Mouse (Mus musculus): ENCODE results near the gene Igsf11. TPM values are rescaled to one million over a fixed set of nuclear protein-coding genes. Genes with fewer than 3 reads are reported as not detected.

Igsf11 gene
- polyA plus RNA-seq, 1 experiment from 2014 or later = 0.36 TPM

- ATAC-seq (ENCODE audit: insufficient number of reproducible peaks, insufficient read depth, low FRiP score, low read depth) = no peak
- H3K27ac ChIP-seq (replicated peaks in 1 of 2; ENCODE audit: control insufficient read depth in 1 of 2, insufficient read depth in 1 of 2, low read depth in 2 of 2, low read length in 2 of 2) = no peak overlapping the region
- no peak overlapping the region for H3K4me3 ChIP-seq (ENCODE audit: control insufficient read depth in 1 of 2, insufficient read depth in 1 of 2, low read depth in 1 of 2, low read length in 2 of 2)
- peaks cover 0 to 2% of the 10 kb centered on the region in 2 experiments; a peak in 2 of 4 replicates for H3K4me1 ChIP-seq (ENCODE audit: control insufficient read depth in 2 of 2, insufficient read depth in 2 of 2, low read length in 2 of 2)
- H3K9me3 ChIP-seq (ENCODE audit: control insufficient read depth, low read length) = no peaks in the 10 kb centered on the region
- no peaks in the 10 kb centered on the region for H3K27me3 ChIP-seq (ENCODE audit: control insufficient read depth, insufficient read depth, low read length)
- H3K36me3 ChIP-seq (ENCODE audit: control insufficient read depth, insufficient read depth, low read length) = no peaks in the 10 kb centered on the region
- H3K4me2 ChIP-seq (ENCODE audit: low read length) = no peak overlapping the region
- no peak overlapping the region for H3K9ac ChIP-seq (ENCODE audit: low read length)
- 84% methylated on average over 5 of the region's 5 CpGs for WGBS
Measured at GRCm38 (mm10) chr16:38948441-38948840, 56.0 kb downstream of the Igsf11 start.

GRCm38 (mm10) chr16:38952881-38953280 is 60.4 kb downstream of the Igsf11 start:
- Histone ChIP-seq H3K4me2 (ENCODE audit: low read length) (no peak overlapping the region), H3K9me3 (ENCODE audit: control insufficient read depth, low read length) (peaks cover 7% of the 10 kb centered on the region), H3K27me3 (ENCODE audit: control insufficient read depth, insufficient read depth, low read length) (no peaks in the 10 kb centered on the region), H3K36me3 (ENCODE audit: control insufficient read depth, insufficient read depth, low read length) (no peaks in the 10 kb centered on the region), H3K9ac (ENCODE audit: low read length) (no peak overlapping the region), H3K4me1 (ENCODE audit: control insufficient read depth in 2 of 2, insufficient read depth in 2 of 2, low read length in 2 of 2) (no peaks in the 10 kb centered on the region), H3K4me3 (ENCODE audit: control insufficient read depth in 1 of 2, insufficient read depth in 1 of 2, low read depth in 1 of 2, low read length in 2 of 2) (no peak overlapping the region), H3K27ac (replicated peaks in 1 of 2; ENCODE audit: control insufficient read depth in 1 of 2, insufficient read depth in 1 of 2, low read depth in 2 of 2, low read length in 2 of 2) (no peak overlapping the region)
- 92% methylated on average over 3 of the region's 3 CpGs for WGBS
- ATAC-seq (ENCODE audit: insufficient number of reproducible peaks, insufficient read depth, low FRiP score, low read depth) = no peak

DNA sequence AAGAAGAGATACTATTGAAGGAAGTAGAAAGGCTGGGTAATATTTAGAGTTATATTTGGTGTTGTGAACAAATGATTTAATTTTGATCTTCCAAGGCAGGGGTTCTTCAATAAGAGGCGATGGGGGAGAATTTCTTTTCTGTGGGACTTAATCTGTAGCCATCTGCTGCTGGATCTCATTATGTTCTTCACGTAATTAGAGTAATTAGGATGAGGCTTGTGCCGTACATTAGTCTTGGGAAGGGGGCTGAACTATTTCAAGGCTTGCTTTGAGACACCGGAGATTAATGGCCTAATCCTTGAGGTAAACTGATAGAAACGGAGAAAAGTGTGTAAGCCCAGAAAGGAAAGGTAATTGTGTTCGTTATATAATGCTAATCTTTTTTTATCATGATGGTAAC is 61.4 kb downstream of the Igsf11 start:
- Histone ChIP-seq H3K27ac (replicated peaks in 1 of 2; ENCODE audit: control insufficient read depth in 1 of 2, insufficient read depth in 1 of 2, low read depth in 2 of 2, low read length in 2 of 2) (no peak overlapping the region), H3K36me3 (ENCODE audit: control insufficient read depth, insufficient read depth, low read length) (no peaks in the 10 kb centered on the region), H3K9me3 (ENCODE audit: control insufficient read depth, low read length) (peaks cover 7% of the 10 kb centered on the region), H3K4me1 (ENCODE audit: control insufficient read depth in 2 of 2, insufficient read depth in 2 of 2, low read length in 2 of 2) (no peaks in the 10 kb centered on the region), H3K4me2 (ENCODE audit: low read length) (no peak overlapping the region), H3K27me3 (ENCODE audit: control insufficient read depth, insufficient read depth, low read length) (no peaks in the 10 kb centered on the region), H3K4me3 (ENCODE audit: control insufficient read depth in 1 of 2, insufficient read depth in 1 of 2, low read depth in 1 of 2, low read length in 2 of 2) (no peak overlapping the region), H3K9ac (ENCODE audit: low read length) (no peak overlapping the region)
- ATAC-seq (ENCODE audit: insufficient number of reproducible peaks, insufficient read depth, low FRiP score, low read depth) = no peak
- 82% methylated on average over 6 of the region's 6 CpGs for WGBS

DNA sequence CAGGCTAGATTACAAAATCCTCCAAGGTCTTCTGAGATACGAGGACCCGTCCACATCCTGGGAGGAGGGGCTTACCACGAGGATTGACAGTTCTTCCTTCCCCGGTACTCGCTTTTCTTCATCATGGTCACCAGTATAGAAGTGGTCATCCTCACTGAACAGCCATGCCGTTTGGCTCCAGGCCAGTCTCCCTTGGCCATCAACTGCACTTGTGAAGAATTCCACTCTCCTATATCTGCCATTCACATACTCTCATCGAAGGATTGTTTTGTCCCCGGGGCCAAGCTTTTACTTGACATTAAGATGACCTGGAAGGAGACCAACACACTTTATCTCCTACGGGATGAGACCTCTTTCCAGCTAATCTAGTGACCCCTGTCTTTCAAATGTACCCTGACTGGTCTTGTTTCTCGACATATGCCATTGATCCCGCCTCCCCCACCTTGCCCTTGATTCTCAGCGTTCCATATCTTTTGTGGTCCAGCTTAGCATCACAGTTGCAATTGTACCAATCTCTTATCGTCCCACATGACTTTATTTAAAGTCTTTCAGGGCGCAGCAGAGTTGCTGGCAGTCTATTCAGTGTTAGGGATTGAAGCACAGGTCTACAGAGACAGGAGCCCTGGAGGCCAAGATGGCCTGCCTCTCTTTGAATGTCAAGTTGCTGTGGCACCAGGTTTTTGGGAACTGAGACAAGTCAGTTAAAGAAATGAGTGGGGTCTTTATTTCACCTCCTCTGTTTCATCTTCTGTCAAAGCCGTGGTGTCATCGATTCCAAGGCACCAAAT is 62.2 kb downstream of the Igsf11 start:
- Histone ChIP-seq H3K4me3 (ENCODE audit: control insufficient read depth in 1 of 2, insufficient read depth in 1 of 2, low read depth in 1 of 2, low read length in 2 of 2) (no peak overlapping the region), H3K27ac (replicated peaks in 1 of 2; ENCODE audit: control insufficient read depth in 1 of 2, insufficient read depth in 1 of 2, low read depth in 2 of 2, low read length in 2 of 2) (no peak overlapping the region), H3K4me1 (ENCODE audit: control insufficient read depth in 2 of 2, insufficient read depth in 2 of 2, low read length in 2 of 2) (no peaks in the 10 kb centered on the region), H3K9ac (ENCODE audit: low read length) (no peak overlapping the region), H3K36me3 (ENCODE audit: control insufficient read depth, insufficient read depth, low read length) (no peaks in the 10 kb centered on the region), H3K27me3 (ENCODE audit: control insufficient read depth, insufficient read depth, low read length) (no peaks in the 10 kb centered on the region), H3K4me2 (ENCODE audit: low read length) (no peak overlapping the region), H3K9me3 (ENCODE audit: control insufficient read depth, low read length) (peaks cover 7% of the 10 kb centered on the region)
- no peak for ATAC-seq (ENCODE audit: insufficient number of reproducible peaks, insufficient read depth, low FRiP score, low read depth)
- 72% methylated on average over 16 of the region's 16 CpGs for WGBS

DNA sequence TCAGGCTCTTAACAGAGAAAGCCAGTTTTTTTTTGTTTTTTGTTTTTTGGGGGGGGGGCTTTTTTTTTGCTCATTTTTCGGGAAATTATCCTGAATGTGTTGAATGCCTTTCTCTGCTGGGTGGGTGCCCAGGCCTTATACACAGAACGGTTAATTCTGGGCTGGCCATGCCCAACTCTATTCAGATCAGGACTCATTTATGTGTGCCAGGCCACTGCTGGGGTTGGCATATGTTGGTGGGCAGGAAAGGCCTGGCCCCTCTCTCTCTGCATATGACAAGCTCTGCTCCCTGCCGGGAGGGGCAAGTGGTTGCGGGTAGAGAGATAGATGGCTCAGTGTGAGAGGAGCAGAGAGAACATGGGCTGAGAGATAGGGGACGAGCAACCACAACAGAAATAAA is 62.8 kb downstream of the Igsf11 start:
- H3K27ac ChIP-seq (replicated peaks in 1 of 2; ENCODE audit: control insufficient read depth in 1 of 2, insufficient read depth in 1 of 2, low read depth in 2 of 2, low read length in 2 of 2) = no peak overlapping the region
- H3K4me3 ChIP-seq (ENCODE audit: control insufficient read depth in 1 of 2, insufficient read depth in 1 of 2, low read depth in 1 of 2, low read length in 2 of 2) = no peak overlapping the region
- peaks cover 7% of the 10 kb centered on the region for H3K9me3 ChIP-seq (ENCODE audit: control insufficient read depth, low read length)
- no peaks in the 10 kb centered on the region for H3K27me3 ChIP-seq (ENCODE audit: control insufficient read depth, insufficient read depth, low read length)
- no peak overlapping the region for H3K9ac ChIP-seq (ENCODE audit: low read length)
- H3K4me1 ChIP-seq (ENCODE audit: control insufficient read depth in 2 of 2, insufficient read depth in 2 of 2, low read length in 2 of 2) = no peaks in the 10 kb centered on the region
- H3K36me3 ChIP-seq (ENCODE audit: control insufficient read depth, insufficient read depth, low read length) = no peaks in the 10 kb centered on the region
- H3K4me2 ChIP-seq (ENCODE audit: low read length) = no peak overlapping the region
- 44% methylated on average over 5 of the region's 5 CpGs for WGBS
- no peak for ATAC-seq (ENCODE audit: insufficient number of reproducible peaks, insufficient read depth, low FRiP score, low read depth)

GRCm38 (mm10) chr16:38958801-38959200 is 66.3 kb downstream of the Igsf11 start:
- H3K36me3 ChIP-seq (ENCODE audit: control insufficient read depth, insufficient read depth, low read length) = no peaks in the 10 kb centered on the region
- no peaks in the 10 kb centered on the region for H3K27me3 ChIP-seq (ENCODE audit: control insufficient read depth, insufficient read depth, low read length)
- H3K4me3 ChIP-seq (ENCODE audit: control insufficient read depth in 1 of 2, insufficient read depth in 1 of 2, low read depth in 1 of 2, low read length in 2 of 2) = no peak overlapping the region
- no peak for ATAC-seq (ENCODE audit: insufficient number of reproducible peaks, insufficient read depth, low FRiP score, low read depth)
- WGBS = 58% methylated on average over 9 of the region's 9 CpGs
- no peak overlapping the region for H3K4me2 ChIP-seq (ENCODE audit: low read length)
- H3K4me1 ChIP-seq (ENCODE audit: control insufficient read depth in 2 of 2, insufficient read depth in 2 of 2, low read length in 2 of 2) = no peaks in the 10 kb centered on the region
- no peak overlapping the region for H3K9ac ChIP-seq (ENCODE audit: low read length)
- peaks cover 7% of the 10 kb centered on the region for H3K9me3 ChIP-seq (ENCODE audit: control insufficient read depth, low read length)
- no peak overlapping the region for H3K27ac ChIP-seq (replicated peaks in 1 of 2; ENCODE audit: control insufficient read depth in 1 of 2, insufficient read depth in 1 of 2, low read depth in 2 of 2, low read length in 2 of 2)

DNA sequence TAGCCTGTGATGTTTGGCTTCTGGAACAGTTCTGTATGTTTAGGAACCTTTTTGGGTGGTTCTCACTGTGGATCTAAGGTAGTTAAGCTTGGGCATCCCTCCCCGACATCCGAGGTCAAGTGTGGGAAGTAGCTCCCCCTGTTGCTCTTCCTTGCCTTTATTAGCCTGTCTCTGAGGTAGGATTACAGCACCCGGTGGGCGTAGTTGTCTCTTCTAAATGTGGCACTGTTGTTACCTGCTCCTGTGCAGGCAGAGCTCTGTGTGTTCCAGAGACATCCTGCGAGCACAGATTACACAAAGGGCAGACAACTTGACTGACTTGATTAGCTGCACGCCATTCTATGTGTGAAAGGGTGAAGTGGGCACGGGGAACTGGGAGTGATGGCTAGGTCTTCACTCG is 68.1 kb downstream of the Igsf11 start:
- no peak overlapping the region for H3K27ac ChIP-seq (replicated peaks in 1 of 2; ENCODE audit: control insufficient read depth in 1 of 2, insufficient read depth in 1 of 2, low read depth in 2 of 2, low read length in 2 of 2)
- H3K4me2 ChIP-seq (ENCODE audit: low read length) = no peak overlapping the region
- no peak overlapping the region for H3K4me3 ChIP-seq (ENCODE audit: control insufficient read depth in 1 of 2, insufficient read depth in 1 of 2, low read depth in 1 of 2, low read length in 2 of 2)
- no peaks in the 10 kb centered on the region for H3K36me3 ChIP-seq (ENCODE audit: control insufficient read depth, insufficient read depth, low read length)
- no peaks in the 10 kb centered on the region for H3K4me1 ChIP-seq (ENCODE audit: control insufficient read depth in 2 of 2, insufficient read depth in 2 of 2, low read length in 2 of 2)
- ATAC-seq (ENCODE audit: insufficient number of reproducible peaks, insufficient read depth, low FRiP score, low read depth) = no peak
- 68% methylated on average over 8 of the region's 8 CpGs for WGBS
- H3K27me3 ChIP-seq (ENCODE audit: control insufficient read depth, insufficient read depth, low read length) = no peaks in the 10 kb centered on the region
- no peak overlapping the region for H3K9ac ChIP-seq (ENCODE audit: low read length)
- H3K9me3 ChIP-seq (ENCODE audit: control insufficient read depth, low read length) = peaks cover 7% of the 10 kb centered on the region

DNA sequence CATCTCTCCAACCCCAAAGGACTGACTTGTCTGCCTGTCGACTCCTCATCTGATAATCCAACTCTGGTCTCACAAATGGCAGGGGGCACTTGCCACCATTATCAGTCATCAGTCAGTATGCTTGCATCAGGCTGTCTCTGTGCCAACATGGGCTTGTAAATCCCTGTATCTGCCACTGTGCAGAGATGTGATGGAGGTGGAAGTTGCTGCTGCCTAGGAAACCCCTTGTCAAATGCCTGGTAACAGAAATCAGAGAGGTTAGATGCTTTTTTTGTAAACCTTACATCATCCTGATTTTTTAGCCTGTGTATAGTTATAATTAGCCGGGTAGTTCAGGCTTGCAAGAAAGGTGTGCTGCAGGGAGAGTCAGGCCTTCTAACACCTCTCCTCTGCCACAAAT is 69.4 kb downstream of the Igsf11 start:
- no peak overlapping the region for H3K27ac ChIP-seq (replicated peaks in 1 of 2; ENCODE audit: control insufficient read depth in 1 of 2, insufficient read depth in 1 of 2, low read depth in 2 of 2, low read length in 2 of 2)
- no peaks in the 10 kb centered on the region for H3K27me3 ChIP-seq (ENCODE audit: control insufficient read depth, insufficient read depth, low read length)
- no peaks in the 10 kb centered on the region for H3K36me3 ChIP-seq (ENCODE audit: control insufficient read depth, insufficient read depth, low read length)
- no peak for ATAC-seq (ENCODE audit: insufficient number of reproducible peaks, insufficient read depth, low FRiP score, low read depth)
- peaks cover 7% of the 10 kb centered on the region for H3K9me3 ChIP-seq (ENCODE audit: control insufficient read depth, low read length)
- H3K9ac ChIP-seq (ENCODE audit: low read length) = no peak overlapping the region
- H3K4me1 ChIP-seq (ENCODE audit: control insufficient read depth in 2 of 2, insufficient read depth in 2 of 2, low read length in 2 of 2) = no peaks in the 10 kb centered on the region
- H3K4me2 ChIP-seq (ENCODE audit: low read length) = no peak overlapping the region
- no peak overlapping the region for H3K4me3 ChIP-seq (ENCODE audit: control insufficient read depth in 1 of 2, insufficient read depth in 1 of 2, low read depth in 1 of 2, low read length in 2 of 2)
- WGBS = 61% methylated on average over 2 of the region's 2 CpGs
